Mouse (Mus musculus) bone marrow, adult 2 months (tissue): ENCODE results near the gene Stoml2. TPM values are rescaled to one million over a fixed set of nuclear protein-coding genes. Genes with fewer than 3 reads are reported as not detected.

Experiments
- H3K27ac ChIP-seq: fragments of 200-500 bp; 2 replicates; pipeline ENCODE4 v1.5.1; 2012; ENCODE audit warnings: low read depth, mild to moderate bottlenecking, control low read depth, inconsistent platforms, low read length; ENCODE audit not compliant: control insufficient read depth, poor library complexity, insufficient read depth
- H3K4me1 ChIP-seq: fragments of 200-500 bp; 2 replicates; pipeline ENCODE4 v1.6.1; 2011; ENCODE audit warnings: low read length; ENCODE audit not compliant: control insufficient read depth, insufficient read depth
- H3K4me3 ChIP-seq: fragments of 200-500 bp; replicated peaks from 2 replicates; pipeline ENCODE3; 2011; ENCODE audit warnings: mild to moderate bottlenecking, low read depth, low read length, control low read depth; ENCODE audit not compliant: control insufficient read depth
- CTCF ChIP-seq: fragments of 200-500 bp; IDR thresholded peaks from 2 replicates; pipeline ENCODE4 v1.5.1; 2011; ENCODE audit warnings: low read length, control low read depth; ENCODE audit not compliant: control insufficient read depth, insufficient read depth
- POLR2A ChIP-seq: fragments of 200-500 bp; IDR thresholded peaks from 2 replicates; pipeline ENCODE4 v1.6.1; 2011; ENCODE audit warnings: low read depth, mild to moderate bottlenecking, control low read depth, low read length, borderline replicate concordance; ENCODE audit not compliant: control insufficient read depth
- WGBS: fragments of 180-500 bp; shearing (Covaris S2); methylation state at CpG from one replicate; pipeline ENCODE4 v1.1.7; 2018; 5-methylcytosine and 5-hydroxymethylcytosine counted together
- polyA plus RNA-seq: library from polyadenylated mRNA; stranded (reverse); fragments of >200 nt; gene quantifications from 2 replicates; pipeline ENCODE4 v1.2.4, GENCODE M21; 2011; ENCODE audit warnings: low replicate concordance; ENCODE audit not compliant: missing spikeins, insufficient read depth, insufficient read length

The Stoml2 gene
- polyA plus RNA-seq, 1 experiment = 48.4 TPM

DNA sequence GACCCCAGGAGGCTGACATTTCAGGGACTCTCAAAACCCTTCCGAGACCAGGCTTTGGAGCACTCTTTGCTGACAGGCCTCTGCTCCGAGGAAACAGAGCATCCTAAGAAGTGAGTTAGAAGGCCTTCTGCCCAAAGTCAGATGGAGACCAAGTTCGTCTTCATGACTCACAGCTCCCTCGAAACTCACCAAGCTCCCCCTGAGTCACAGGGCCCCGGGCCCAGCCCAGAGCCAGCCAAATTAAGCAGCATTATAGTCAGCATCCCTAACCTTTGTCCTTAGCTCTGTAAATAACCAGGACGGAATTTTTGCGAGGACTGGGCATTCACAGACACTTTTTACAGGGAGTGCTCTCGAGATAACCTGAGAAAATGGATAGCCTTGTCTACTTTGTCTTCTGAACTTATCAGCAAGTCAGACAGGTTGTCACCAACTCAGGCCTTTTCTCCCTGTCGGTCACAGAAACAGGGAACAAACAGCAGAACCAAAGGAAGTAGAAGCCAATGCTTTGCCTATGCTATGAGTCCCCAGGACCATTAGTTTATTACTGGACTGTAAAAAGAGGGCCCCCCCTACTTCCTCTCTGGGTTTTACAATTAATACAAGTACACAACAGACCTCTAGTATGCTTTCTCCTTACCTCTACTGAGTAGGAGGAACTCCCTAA lies 9.5 kb upstream of the Stoml2 start:
- 81% methylated on average over 9 of the region's 9 CpGs for WGBS
- Histone ChIP-seq H3K4me3 (no peak overlapping the region), H3K27ac (no peak overlapping the region), H3K4me1 (peaks cover 4% of the 10 kb centered on the region)
- TF ChIP-seq CTCF (no peak), POLR2A (no peak)

GRCm38 (mm10) chr4:43040114-43040572 lies 8.6 kb upstream of the Stoml2 start:
- TF ChIP-seq POLR2A (peak; percentile 91; the same call in 1 of the 2 replicates), CTCF (no peak)
- H3K4me3 ChIP-seq = peak overlapping the region; percentile 72
- peak overlapping the region; percentile 79 for H3K27ac ChIP-seq
- peaks cover 4% of the 10 kb centered on the region for H3K4me1 ChIP-seq
- under 1% methylated on average over 25 of the region's 25 CpGs for WGBS

- no peak for TF ChIP-seq CTCF
- TF ChIP-seq POLR2A = no peak
- Histone ChIP-seq H3K4me3 (peak overlapping the region; percentile 72), H3K4me1 (peaks cover 4% of the 10 kb centered on the region), H3K27ac (peak overlapping the region; percentile 79)
- WGBS = 11% methylated on average over 11 of the region's 11 CpGs
Measured at GRCm38 (mm10) chr4:43039609-43040008, 8.1 kb upstream of the Stoml2 start.

DNA sequence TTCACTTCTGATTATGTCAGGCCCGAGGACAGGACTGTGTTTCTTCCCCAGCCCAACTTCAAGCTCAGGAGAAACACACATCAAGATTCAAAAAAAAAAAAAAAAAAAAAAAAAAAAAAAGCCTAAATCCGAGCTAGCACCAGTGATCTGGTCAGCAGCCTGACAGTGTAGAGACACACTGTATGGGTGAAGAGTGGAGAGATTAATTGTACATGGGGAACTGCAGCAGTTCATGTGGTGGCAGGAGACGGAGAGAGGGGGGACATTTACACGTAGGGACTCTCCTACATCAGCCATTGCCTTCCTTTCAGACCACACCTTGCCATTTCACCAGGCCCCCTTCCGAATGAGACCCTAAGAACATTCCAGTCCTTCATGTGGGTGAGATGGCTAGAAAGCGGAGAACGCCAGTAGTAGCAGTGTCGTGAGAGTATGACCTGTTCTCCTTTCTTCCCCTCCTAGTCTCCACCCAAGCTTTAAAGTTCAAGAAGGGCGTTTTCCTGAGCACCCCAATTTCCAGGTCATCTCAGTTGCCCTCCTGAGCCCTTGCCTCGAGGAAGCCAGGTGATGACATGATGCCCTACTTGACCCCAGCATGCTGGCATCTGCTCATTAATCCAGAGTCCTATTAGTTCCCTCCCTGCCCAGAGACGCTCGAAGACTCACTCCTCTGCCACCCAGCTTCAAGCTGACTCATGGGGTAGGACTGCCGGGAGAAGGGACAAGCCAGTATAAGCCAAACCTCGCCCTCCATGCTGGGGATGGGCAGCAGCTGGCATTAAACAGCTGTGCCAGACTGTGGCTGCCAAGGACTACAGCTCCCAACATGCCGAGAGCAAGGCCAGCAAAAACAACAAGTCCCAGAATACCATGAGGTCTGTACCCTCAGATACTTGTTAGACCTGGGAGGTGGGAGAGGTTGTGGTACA lies 7.3 kb upstream of the Stoml2 start:
- H3K4me3 ChIP-seq = peak overlapping the region; percentile 72
- peaks cover 4% of the 10 kb centered on the region for H3K4me1 ChIP-seq
- H3K27ac ChIP-seq = peak overlapping the region; percentile 79
- 57% methylated on average over 15 of the region's 15 CpGs for WGBS
- TF ChIP-seq POLR2A = peak; percentile 7; the same call in 1 of the 2 replicates
- no peak for TF ChIP-seq CTCF

DNA sequence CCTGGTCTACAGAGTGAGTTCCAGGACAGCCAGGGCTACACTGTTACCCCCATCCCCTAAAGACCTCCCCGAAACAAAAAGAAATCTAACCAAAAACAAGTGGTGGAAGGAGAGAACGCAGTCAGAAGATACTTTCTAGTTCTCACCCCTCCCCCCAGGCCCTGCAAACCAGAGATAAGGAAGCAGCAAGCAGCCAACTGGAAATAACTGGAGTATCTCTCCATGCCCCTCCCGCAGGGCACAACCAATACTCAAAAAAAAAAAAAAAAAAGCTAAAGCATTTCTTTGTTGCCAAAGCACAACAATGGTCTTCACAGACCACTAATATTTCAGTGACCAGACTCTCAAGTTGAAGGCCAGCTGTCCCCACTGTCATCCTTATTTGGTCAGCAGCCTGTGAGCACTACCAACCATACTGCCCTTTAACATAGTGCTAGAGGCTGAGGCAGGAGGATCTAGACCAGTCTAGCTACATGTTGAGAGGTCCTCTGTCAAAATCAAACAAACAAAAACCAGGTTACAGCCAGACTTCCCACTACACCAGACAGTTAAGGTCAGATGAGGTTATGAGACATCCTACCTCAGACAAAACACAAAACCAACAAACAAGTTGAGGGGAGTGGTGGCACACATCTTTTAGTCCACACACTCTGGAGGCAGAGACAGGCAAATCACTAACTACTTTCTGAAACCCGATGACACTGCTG lies 6.5 kb upstream of the Stoml2 start:
- TF ChIP-seq POLR2A (no peak), CTCF (no peak)
- H3K27ac ChIP-seq = peak overlapping the region; percentile 79
- 25% methylated on average over 4 of the region's 4 CpGs for WGBS
- peaks cover 4% of the 10 kb centered on the region for H3K4me1 ChIP-seq
- peak overlapping the region; percentile 50 for H3K4me3 ChIP-seq

DNA sequence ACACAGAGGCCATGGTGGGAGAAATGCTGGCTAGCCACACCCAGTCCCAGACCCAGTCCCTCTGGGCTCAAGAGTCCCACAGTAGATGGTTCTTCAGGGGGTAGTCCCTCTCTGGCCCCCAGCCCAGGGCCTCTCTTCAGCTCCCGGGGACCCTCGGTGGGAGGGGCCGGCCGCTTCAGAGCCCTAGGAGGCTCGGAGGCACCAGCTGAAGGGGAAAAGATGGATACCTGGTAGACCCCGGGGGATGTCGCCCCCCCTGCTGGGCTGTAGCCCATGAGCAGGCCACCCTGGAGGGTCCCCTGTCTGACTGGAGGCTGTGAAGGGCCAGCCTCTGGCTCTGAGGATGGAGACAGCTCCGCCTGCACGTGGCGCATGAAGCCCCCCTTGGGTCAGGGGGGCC lies 4.8 kb upstream of the Stoml2 start:
- no peak for TF ChIP-seq CTCF
- TF ChIP-seq POLR2A = no peak
- Histone ChIP-seq H3K27ac (no peak overlapping the region), H3K4me3 (no peak overlapping the region), H3K4me1 (peaks cover 5% of the 10 kb centered on the region)
- WGBS = 90% methylated on average over 10 of the region's 10 CpGs

DNA sequence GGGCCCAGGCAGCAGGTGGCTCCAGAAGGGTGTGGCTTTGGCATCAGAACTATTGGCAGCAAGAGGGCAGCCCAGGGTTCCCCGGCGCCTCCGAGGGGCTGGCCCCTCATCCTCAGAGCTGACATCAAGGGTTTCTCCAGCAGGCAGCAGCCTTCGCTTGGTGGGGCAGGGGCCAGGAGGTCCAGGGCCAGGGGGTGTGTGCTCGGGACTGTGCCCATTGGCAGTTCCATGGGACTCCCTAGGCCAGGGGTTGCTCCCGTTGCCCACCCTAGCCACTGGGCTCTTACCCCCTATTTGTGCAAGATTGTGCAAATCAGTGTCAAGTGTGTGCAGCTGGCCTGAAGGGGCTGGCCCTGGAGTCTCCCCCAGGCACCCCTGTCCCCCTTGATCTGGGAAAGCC lies 4.3 kb upstream of the Stoml2 start:
- Histone ChIP-seq H3K4me1 (peaks cover 5% of the 10 kb centered on the region), H3K4me3 (no peak overlapping the region), H3K27ac (no peak overlapping the region)
- 73% methylated on average over 6 of the region's 6 CpGs for WGBS
- TF ChIP-seq CTCF (no peak), POLR2A (no peak)

- WGBS = 90% methylated on average over 14 of the region's 14 CpGs
- Histone ChIP-seq H3K4me1 (peaks cover 4% of the 10 kb centered on the region), H3K4me3 (no peak overlapping the region), H3K27ac (no peak overlapping the region)
- TF ChIP-seq CTCF (no peak), POLR2A (no peak)
Measured at GRCm38 (mm10) chr4:43033481-43033880, 2.0 kb upstream of the Stoml2 start.

- no peak overlapping the region for H3K27ac ChIP-seq
Measured at GRCm38 (mm10) chr4:43032501-43032900, 991 bp upstream of the Stoml2 start.

More at GRCm38 (mm10) chr4:43032501-43032900, 991 bp upstream of the Stoml2 start:
- TF ChIP-seq POLR2A (no peak), CTCF (no peak)
- Histone ChIP-seq H3K4me1 (peaks cover 4% of the 10 kb centered on the region), H3K4me3 (no peak overlapping the region)
- WGBS = 96% methylated on average over 1 of the region's 1 CpGs
